Mouse (Mus musculus): ENCODE data around the gene Add1.

- TF ChIP-seq CTCF (IDR thresholded peaks at IDR 0.05; ENCODE audit: low read depth) (no peak), EP300 (optimal IDR thresholded peaks at IDR 0.05) (no peak)
Measured at GRCm38 (mm10) chr5:34579377-34579776, 5.9 kb downstream of the Add1 start.

All from stomach, postnatal 0 days (tissue).